Mouse (Mus musculus): ENCODE measurements at regions not wholly inside any gene's neighbourhood (a gene's known extent, or its start where the extent isn't known, plus 50 kb on each side); places are given as distances from the start of the nearest gene placed in this dataset.
A peak's percentile ranks its signal among the peaks of the same experiment; 100 is the strongest.

DNA sequence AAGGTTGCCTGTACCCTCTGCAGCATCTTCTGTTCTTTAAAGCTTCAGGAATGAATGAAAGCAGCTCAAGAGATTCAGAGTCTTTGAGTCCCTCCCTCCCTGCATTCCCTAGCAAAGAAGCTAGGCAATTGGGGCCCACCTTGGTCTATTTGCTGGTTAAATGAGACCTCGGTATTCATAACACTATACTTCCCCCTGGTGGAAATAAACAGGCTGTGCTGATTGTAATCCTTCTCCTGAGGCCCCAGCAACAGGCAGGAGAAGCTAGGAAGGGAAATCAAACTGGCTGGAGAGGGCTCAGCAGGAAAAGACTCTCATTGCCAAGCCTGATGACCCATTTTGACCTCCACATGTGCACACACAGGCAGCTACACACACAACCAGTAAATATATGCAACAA lies 137.1 kb downstream of the Sh3bp4 start:
- no peak for DNase-seq (ENCODE audit: low spot score)

- no peak for DNase-seq (ENCODE audit: low spot score)
Measured at GRCm38 (mm10) chr1:89211116-89211515, 140.9 kb downstream of the Sh3bp4 start.

DNA sequence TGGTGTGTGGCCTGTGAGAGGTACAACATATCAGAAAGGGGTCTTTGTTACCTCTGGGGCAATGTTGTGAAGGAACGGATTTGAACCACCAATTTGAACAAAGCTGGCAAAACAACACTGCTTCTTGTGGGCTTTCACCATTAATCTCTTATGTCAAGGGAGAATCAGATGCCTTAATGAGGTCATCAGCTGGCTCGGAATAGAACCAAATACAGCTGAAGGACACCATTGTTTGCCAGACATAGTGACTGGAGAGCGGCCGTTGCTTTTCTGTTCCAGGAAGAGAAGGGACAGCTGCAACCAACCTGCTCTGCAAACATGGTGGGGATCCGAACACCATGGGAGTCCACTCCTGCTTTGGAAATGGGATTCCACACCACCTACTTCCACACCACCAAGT lies 158.2 kb downstream of the Sh3bp4 start:
- DNase-seq (ENCODE audit: low spot score), result no peak

DNA sequence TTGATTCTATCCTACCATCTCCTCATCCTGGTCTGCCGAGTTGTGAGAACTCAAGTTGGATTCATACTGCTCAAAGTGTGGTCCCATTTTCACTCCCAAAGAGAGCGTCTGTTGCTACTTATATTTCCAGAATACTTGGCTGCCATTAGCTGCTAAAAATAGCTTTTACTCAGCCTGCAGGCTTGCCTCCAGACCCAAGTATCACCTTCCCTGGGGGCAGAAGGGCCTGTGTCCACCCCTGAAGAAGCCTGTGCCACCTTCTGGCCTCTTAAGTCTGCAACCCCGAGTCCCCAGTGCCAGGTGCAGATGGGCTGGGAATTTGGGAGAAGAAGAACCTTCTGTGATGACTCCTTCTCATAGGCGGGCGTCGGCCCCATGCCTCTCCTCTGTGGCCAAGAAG lies 161.5 kb downstream of the Sh3bp4 start:
- no peak for DNase-seq (ENCODE audit: low spot score)

GRCm38 (mm10) chr1:89232391-89232790 lies 162.2 kb downstream of the Sh3bp4 start:
- DNase-seq (ENCODE audit: low spot score), result no peak

GRCm38 (mm10) chr1:89234895-89235294 lies 164.7 kb downstream of the Sh3bp4 start:
- DNase-seq (ENCODE audit: low spot score), result no peak

- DNase-seq (ENCODE audit: low spot score), result peak; percentile 56
Measured at GRCm38 (mm10) chr1:89235296-89235695, 165.1 kb downstream of the Sh3bp4 start.

- DNase-seq (ENCODE audit: low spot score), result no peak
Measured at GRCm38 (mm10) chr1:89237696-89238095, 167.5 kb downstream of the Sh3bp4 start.

DNA sequence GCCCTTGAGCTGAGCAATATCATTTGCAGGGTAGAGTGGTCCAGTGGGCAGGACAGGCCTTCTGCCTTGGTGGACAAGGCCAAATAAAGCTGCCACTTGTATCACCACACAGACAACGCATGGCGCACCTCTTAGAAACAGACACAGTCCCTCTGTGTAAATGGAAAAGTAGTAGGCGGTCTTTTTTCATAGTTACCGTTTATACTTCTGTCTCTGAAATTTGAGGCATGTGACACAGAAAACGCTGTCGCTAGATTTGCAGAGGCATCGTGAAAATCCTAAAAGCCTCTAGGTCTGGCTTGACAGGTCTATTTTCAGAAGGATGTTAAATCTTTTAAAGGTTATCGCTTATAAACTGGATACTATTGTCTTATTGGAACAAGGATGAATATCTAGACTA lies 174.4 kb downstream of the Sh3bp4 start:
- no peak for DNase-seq (ENCODE audit: low spot score)

GRCm38 (mm10) chr1:89245202-89246003 lies 175.2 kb downstream of the Sh3bp4 start:
- no peak for DNase-seq (ENCODE audit: low spot score)

DNA sequence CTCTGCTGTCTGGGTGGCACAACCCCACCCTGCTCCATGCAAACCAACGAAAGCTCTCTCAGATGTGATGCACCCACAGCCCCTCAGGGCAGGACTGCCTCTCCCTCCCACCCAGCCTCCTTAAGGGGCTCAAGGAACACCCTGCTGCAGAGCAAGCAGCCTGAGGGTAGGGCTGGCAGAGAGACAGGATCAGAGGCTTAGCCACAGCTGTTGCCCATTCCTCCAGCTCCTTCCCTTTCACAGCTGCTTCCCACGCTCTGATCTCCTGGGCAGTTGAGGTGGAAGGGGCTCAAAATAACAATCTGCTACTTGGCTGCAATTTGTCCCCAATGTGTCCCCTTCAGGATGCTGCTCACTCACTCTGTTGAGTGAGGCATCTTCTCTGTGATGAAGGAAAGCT lies 181.5 kb downstream of the Sh3bp4 start:
- no peak for DNase-seq (ENCODE audit: low spot score)

DNA sequence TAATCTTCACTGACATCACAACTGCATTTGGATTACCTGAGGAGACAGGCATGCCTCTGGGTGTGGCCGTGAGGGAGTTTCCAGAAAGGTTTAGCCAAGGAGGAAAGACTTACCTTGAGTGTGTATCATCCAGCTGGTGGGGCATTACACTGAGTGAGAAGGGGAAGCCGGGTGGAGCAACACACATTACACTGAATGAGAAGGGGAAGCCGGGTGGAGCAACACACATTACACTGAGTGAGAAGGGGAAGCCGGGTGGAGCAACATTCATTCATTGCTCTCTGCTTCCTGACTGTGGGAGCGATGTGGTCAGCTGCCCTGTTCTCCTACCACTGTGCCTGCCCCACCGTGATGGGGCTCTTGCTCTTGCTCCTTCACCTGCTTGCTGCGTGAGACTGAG lies 182.3 kb downstream of the Sh3bp4 start:
- no peak for DNase-seq (ENCODE audit: low spot score)

DNA sequence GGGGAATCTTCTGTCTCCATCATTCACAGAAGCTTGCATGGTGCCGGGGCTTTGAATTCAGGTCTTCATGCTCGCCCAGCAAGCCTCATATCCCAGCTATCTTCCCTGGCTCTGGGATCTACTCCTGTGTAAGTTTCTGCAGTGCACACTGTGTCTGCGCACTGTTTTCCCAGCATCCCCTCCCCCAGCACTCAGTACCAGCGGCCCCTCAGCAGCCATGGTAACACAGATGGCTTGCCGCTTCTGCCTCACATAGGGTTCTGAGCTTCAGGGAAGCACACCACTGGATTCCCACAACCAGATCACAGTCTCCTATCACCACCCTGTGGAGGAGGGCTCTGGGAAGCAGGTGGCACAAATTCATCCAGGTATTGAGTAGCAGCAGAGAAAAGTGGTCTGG lies 187.7 kb downstream of the Sh3bp4 start:
- DNase-seq (ENCODE audit: low spot score), result no peak

DNA sequence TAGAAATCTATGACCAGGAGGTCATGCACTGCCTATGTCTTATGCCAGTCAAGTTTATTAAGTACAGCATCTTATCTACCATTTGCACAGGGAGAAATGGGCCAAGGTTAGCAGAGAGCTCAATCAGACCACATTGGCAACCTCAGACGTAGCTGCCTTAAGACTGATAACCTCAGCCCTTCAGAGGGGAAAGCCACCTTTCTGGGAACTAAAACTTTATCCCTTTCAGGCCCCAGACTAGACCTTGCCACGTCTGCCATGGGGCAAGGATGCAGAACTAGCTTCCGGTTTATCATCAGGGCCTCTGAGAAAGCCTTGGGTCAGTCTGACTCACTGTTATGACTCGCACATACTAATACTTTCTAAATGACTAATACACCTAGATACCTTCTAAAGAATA lies 188.8 kb upstream of the Agap1 start:
- no peak for DNase-seq (ENCODE audit: low spot score)

DNA sequence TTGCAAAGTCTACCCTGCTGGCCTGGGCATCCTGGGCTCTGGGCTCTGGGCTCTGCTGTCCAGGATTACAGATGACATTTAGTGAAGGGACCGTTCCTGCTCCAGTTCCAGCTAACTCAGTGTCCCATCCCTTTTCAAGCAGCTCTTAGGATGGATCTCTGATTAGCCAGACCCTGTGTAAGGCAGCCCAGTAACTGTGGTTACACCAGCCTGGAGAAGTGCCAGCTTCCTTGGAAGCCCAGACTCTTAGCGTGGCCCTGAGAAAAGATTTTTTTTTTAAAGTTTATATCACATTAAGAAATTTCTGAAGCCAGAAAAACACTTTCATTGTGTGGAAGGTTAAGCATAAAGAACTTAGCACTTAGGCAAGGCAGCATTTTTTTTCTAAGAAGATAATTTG lies 185.8 kb upstream of the Agap1 start:
- DNase-seq (ENCODE audit: low spot score), result no peak

DNA sequence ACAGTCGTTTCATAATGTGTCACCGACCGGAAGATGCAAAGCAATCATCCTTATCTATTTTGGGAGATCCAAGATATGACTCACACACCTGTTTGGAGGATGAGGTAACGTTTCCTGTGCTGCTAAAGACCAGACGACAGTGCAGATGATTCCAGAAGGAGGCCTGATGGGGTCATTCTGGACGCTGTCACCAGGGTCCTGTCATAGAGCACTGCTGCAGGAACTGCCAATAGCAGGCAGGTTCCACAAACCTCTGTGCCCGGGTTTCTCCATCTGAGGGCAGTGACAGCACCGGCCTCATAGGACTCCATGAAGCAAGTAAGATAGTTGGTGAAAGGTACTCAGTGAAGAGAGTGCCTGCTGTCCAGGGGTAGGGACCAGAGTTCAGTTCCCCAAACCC lies 182.9 kb upstream of the Agap1 start:
- DNase-seq (ENCODE audit: low spot score), result no peak

GRCm38 (mm10) chr1:89273021-89273420 lies 181.6 kb upstream of the Agap1 start:
- DNase-seq (ENCODE audit: low spot score), result peak; percentile 31

DNA sequence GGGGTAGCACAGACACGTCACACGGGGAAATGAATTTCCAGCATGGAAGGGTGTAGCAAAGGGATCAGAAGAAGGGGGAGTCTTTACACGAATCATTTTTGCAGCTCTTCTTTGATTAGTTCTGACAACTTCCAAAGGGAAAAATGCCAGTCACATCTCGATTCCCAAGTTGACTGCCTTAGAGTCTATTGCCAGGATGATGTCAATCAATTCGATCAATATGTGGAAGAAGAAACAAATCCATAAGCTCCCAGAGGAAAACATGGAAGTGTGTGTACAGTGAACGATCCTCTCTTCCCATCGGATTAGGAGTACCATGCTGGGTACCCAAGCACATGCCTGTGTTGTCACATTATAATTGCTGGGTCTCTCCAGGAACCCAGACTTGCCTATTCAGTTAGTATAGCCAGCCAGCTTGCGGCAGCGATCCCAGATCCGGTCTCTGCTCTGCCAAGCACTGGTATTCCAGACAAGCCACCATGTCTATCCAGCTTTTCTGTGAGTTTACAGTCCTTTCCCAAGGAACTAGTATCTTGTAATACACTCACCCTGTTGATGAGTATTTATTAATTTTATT lies 180.7 kb upstream of the Agap1 start:
- DNase-seq (ENCODE audit: low spot score), result no peak

GRCm38 (mm10) chr1:89279382-89279781 lies 175.2 kb upstream of the Agap1 start:
- no peak for DNase-seq (ENCODE audit: low spot score)

DNA sequence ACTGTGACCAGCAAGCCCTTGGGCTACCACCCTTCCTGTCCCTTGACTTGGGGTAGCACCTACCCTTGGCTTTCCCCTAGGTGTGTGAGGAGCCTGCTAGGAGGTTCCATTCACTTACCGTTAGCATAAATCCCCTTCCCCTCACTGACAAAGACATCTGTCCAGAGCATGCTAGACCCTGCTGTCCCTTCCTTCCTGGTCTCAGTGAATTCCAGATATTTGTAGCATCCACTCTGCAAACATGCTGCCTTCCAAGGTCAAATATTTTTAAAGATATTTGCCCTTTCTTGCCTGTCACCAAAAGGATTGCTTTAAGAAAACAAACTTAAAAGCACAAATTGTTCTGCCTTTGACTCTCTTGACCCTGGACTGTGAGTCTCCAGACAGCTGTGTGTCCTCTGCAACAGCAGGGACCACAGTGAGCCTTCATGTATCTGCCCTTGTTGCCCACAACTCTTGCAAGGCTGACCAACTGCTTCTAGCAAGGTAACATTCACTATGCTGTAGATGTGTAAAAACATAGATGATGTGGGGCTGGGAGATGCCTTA lies 173.4 kb upstream of the Agap1 start:
- DNase-seq (ENCODE audit: low spot score), result no peak

DNA sequence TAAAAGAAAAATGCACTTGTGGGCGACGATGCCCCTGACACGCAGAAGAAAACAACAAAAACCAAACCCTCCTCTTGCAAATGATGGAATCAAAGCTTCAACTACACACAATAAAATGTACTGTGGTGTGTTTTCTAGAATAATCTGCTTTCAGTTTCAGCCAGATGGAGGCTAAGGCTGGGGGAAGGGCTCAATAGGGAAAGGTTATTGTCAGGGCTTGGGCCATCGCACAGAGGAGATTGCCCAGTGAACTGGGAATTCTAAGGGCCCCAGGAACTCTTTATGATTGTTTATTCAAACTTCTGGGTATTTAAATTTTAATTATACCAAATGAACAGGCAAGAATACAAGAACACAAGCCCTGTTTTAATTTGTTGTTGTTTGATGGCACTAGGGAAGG lies 169.6 kb upstream of the Agap1 start:
- peak; percentile 5 for DNase-seq (ENCODE audit: low spot score)

DNA sequence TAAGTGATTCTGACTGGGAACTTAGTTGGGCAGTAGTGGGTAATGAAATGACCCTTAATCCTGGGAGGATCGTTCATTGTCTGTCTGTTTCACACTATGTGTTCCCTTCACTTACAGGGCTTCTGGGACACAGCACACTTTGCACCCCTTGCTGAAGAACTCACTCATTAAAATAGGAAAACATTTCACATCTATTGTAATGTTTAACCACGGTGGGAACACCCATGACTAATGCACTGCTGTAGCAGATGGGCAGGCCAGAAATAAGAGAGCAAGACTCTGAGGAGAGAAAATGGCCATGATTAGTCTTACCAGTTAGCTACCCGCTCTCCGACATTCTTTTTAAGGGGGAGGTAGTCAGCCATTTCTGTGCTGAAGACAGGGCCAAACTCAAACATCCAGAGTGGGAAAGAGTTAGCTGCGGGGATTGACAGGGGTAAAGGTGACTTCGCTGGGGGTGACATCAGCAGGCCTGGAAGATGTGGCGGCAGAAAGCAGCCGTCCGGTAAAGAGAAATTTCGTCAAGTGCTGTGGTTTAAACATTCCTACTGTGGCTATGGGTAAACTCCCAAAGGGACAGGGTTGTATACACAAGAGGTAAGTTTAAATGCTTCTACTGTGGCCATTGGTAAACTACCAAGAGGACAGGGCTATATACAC lies 167.3 kb upstream of the Agap1 start:
- DNase-seq (ENCODE audit: low spot score), result no peak

GRCm38 (mm10) chr1:89288001-89288400 lies 166.6 kb upstream of the Agap1 start:
- no peak for DNase-seq (ENCODE audit: low spot score)

All from testis, postnatal 10 days (tissue).